Mouse (Mus musculus): Measurements from ENCODE around the gene Acad11. TPM values are rescaled to one million over a fixed set of nuclear protein-coding genes. Genes with fewer than 3 reads are reported as not detected.

Acad11 gene
- total and polyA plus RNA-seq, 2 experiments, result 154 to 392 TPM

DNA sequence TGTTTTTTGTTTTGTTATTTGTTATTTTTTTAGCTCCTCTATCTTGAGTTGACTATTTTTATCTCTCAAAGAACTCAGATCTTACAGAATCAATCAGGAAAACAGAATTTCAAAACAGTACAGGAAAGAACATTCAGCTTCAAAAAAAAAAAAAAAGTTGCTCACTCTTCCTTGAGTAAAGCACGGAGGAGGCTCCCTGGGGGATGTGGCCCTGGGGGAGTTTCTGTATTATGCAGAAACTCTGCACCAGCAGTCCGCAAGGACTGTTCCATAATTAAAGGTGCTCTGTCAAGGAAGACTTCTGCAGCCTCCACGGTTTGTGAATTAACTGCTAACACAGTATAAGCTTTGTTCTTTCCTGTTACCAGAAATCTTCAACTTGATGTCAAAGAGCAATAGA lies 38.3 kb downstream of the Acad11 start:
- Histone ChIP-seq H3K27me3 (ENCODE audit: control insufficient read depth, insufficient read depth, low read length) (no peaks in the 10 kb centered on the region), H3K4me1 (ENCODE audit: control insufficient read depth, insufficient read depth, low read length) (no peaks in the 10 kb centered on the region), H3K79me2 (ENCODE audit: control insufficient read depth, insufficient read depth, low read length) (no peaks in the 10 kb centered on the region; the same call in 1 of the 2 replicates), H3K27ac (replicated peaks; ENCODE audit: insufficient read depth, low read depth, low read length) (no peak overlapping the region), H3K36me3 (ENCODE audit: control insufficient read depth, insufficient read depth, low read length) (peaks cover 78% of the 10 kb centered on the region), H3K9ac (ENCODE audit: low read depth, low read length) (no peak overlapping the region), H3K4me3 (ENCODE audit: insufficient read depth, low read depth, low read length) (no peak overlapping the region)
- TF ChIP-seq CTCF (IDR thresholded peaks at IDR 0.05; ENCODE audit: low read depth, low read length), result no peak
- no peak for TF ChIP-seq POLR2A (IDR thresholded peaks at IDR 0.05; ENCODE audit: extremely low read depth, insufficient read depth, low read length)
- WGBS, result 71% methylated on average over 3 of the region's 3 CpGs
- no peak for DNase-seq (ENCODE audit: extremely low read depth, low read depth, low spot score)

GRCm38 (mm10) chr9:104102301-104102700 lies 39.1 kb downstream of the Acad11 start:
- Histone ChIP-seq H3K4me3 (ENCODE audit: insufficient read depth, low read depth, low read length) (no peak overlapping the region), H3K79me2 (ENCODE audit: control insufficient read depth, insufficient read depth, low read length) (no peaks in the 10 kb centered on the region; the same call in 1 of the 2 replicates), H3K27me3 (ENCODE audit: control insufficient read depth, insufficient read depth, low read length) (no peaks in the 10 kb centered on the region), H3K9ac (ENCODE audit: low read depth, low read length) (no peak overlapping the region), H3K36me3 (ENCODE audit: control insufficient read depth, insufficient read depth, low read length) (peaks cover 74% of the 10 kb centered on the region), H3K4me1 (ENCODE audit: control insufficient read depth, insufficient read depth, low read length) (peaks cover 1% of the 10 kb centered on the region; the same call in 1 of the 2 replicates), H3K27ac (replicated peaks; ENCODE audit: insufficient read depth, low read depth, low read length) (no peak overlapping the region)
- DNase-seq (ENCODE audit: extremely low read depth, low read depth, low spot score), result no peak
- TF ChIP-seq CTCF (IDR thresholded peaks at IDR 0.05; ENCODE audit: low read depth, low read length) (no peak), POLR2A (IDR thresholded peaks at IDR 0.05; ENCODE audit: extremely low read depth, insufficient read depth, low read length) (no peak)
- WGBS, result 74% methylated on average over 6 of the region's 6 CpGs

DNA sequence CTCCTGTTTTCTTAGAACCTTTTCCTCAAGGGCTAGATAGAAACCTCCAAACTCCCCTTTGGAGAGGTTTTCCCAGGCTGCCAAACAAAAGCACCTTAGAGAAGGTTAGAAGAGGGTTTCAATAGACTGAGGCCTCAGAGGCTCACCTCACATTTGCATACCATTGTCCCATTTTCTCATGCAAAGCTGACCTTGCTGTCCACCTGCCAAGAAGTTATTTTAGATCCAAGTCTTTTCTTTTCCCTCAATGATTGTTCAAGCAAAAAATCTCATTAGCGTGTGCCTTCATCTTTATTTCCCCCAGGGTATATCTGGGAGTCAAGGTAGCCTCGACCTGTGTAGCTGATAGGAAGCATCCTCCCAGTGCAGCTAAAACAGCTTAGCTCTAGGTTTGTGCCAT lies 39.7 kb downstream of the Acad11 start:
- TF ChIP-seq POLR2A (IDR thresholded peaks at IDR 0.05; ENCODE audit: extremely low read depth, insufficient read depth, low read length) (no peak), CTCF (IDR thresholded peaks at IDR 0.05; ENCODE audit: low read depth, low read length) (no peak)
- Histone ChIP-seq H3K27me3 (ENCODE audit: control insufficient read depth, insufficient read depth, low read length) (no peaks in the 10 kb centered on the region), H3K79me2 (ENCODE audit: control insufficient read depth, insufficient read depth, low read length) (no peaks in the 10 kb centered on the region; the same call in 1 of the 2 replicates), H3K4me1 (ENCODE audit: control insufficient read depth, insufficient read depth, low read length) (peaks cover 1% of the 10 kb centered on the region; the same call in 1 of the 2 replicates), H3K9ac (ENCODE audit: low read depth, low read length) (no peak overlapping the region), H3K36me3 (ENCODE audit: control insufficient read depth, insufficient read depth, low read length) (peaks cover 75% of the 10 kb centered on the region), H3K4me3 (ENCODE audit: insufficient read depth, low read depth, low read length) (no peak overlapping the region), H3K27ac (replicated peaks; ENCODE audit: insufficient read depth, low read depth, low read length) (no peak overlapping the region)
- WGBS, result 84% methylated on average over 2 of the region's 2 CpGs
- DNase-seq (ENCODE audit: extremely low read depth, low read depth, low spot score), result no peak

DNA sequence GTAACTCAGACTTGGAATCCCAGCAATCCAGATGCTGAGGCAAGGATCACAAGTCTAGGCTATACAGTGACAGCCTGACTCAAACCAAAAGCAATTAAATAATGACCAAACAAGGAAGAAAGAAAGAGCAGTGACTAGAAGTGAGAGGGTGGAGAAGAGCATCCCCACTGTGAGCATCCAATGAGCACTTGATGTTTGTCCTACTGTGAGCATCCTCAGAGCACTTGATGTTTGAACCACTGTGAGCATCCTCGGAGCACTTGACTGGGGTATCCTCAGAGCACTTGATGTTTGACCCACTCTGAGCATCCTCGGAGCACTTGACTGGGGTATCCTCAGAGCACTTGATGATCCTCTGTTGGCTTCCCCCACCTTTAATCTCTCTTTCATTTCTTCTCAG lies 41.8 kb downstream of the Acad11 start:
- no peak overlapping the region for H3K4me3 ChIP-seq (ENCODE audit: insufficient read depth, low read depth, low read length)
- H3K27me3 ChIP-seq (ENCODE audit: control insufficient read depth, insufficient read depth, low read length), result no peaks in the 10 kb centered on the region
- TF ChIP-seq POLR2A (IDR thresholded peaks at IDR 0.05; ENCODE audit: extremely low read depth, insufficient read depth, low read length) (no peak), CTCF (IDR thresholded peaks at IDR 0.05; ENCODE audit: low read depth, low read length) (no peak)
- peaks cover 3% of the 10 kb centered on the region; the same call in 1 of the 2 replicates for H3K79me2 ChIP-seq (ENCODE audit: control insufficient read depth, insufficient read depth, low read length)
- no peak overlapping the region for H3K27ac ChIP-seq (replicated peaks; ENCODE audit: insufficient read depth, low read depth, low read length)
- H3K4me1 ChIP-seq (ENCODE audit: control insufficient read depth, insufficient read depth, low read length), result peaks cover 1% of the 10 kb centered on the region; the same call in 1 of the 2 replicates
- no peak overlapping the region for H3K9ac ChIP-seq (ENCODE audit: low read depth, low read length)
- no peak for DNase-seq (ENCODE audit: extremely low read depth, low read depth, low spot score)
- 92% methylated on average over 2 of the region's 2 CpGs for WGBS
- H3K36me3 ChIP-seq (ENCODE audit: control insufficient read depth, insufficient read depth, low read length), result peaks cover 64% of the 10 kb centered on the region

DNA sequence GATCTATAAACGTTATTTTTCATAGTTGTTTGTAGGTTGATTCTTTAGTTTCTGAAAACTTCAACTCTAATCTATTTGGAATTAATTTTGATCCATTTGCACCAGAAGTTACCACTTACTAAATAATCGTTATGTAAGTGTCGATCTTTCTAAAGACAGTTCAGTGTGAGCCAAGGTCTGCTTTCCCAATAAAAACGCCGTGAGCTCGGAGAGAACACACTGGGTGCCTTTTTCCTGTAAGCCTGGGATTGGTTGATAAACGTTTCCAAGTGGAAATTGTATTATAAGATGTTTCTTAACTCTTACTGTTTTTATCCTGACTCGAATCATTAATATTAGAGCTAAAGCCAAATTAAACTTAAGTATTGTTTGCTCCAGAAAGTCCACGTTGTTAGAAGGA lies 43.8 kb downstream of the Acad11 start:
- H3K36me3 ChIP-seq (ENCODE audit: control insufficient read depth, insufficient read depth, low read length), result peaks cover 55% of the 10 kb centered on the region
- peaks cover 3% of the 10 kb centered on the region; the same call in 1 of the 2 replicates for H3K79me2 ChIP-seq (ENCODE audit: control insufficient read depth, insufficient read depth, low read length)
- no peak for DNase-seq (ENCODE audit: extremely low read depth, low read depth, low spot score)
- H3K27ac ChIP-seq (replicated peaks; ENCODE audit: insufficient read depth, low read depth, low read length), result no peak overlapping the region; the same call in 1 of the 2 replicates
- H3K9ac ChIP-seq (ENCODE audit: low read depth, low read length), result no peak overlapping the region
- H3K4me3 ChIP-seq (ENCODE audit: insufficient read depth, low read depth, low read length), result no peak overlapping the region
- WGBS, result 20% methylated on average over 9 of the region's 9 CpGs
- no peak for TF ChIP-seq POLR2A (IDR thresholded peaks at IDR 0.05; ENCODE audit: extremely low read depth, insufficient read depth, low read length)
- no peak for TF ChIP-seq CTCF (IDR thresholded peaks at IDR 0.05; ENCODE audit: low read depth, low read length)
- H3K4me1 ChIP-seq (ENCODE audit: control insufficient read depth, insufficient read depth, low read length), result peaks cover 1% of the 10 kb centered on the region; the same call in 1 of the 2 replicates
- H3K27me3 ChIP-seq (ENCODE audit: control insufficient read depth, insufficient read depth, low read length), result no peaks in the 10 kb centered on the region

- no peaks in the 10 kb centered on the region for H3K27me3 ChIP-seq (ENCODE audit: control insufficient read depth, insufficient read depth, low read length)
- peaks cover 1% of the 10 kb centered on the region; the same call in 1 of the 2 replicates for H3K4me1 ChIP-seq (ENCODE audit: control insufficient read depth, insufficient read depth, low read length)
- peak; percentile 48 for DNase-seq (ENCODE audit: extremely low read depth, low read depth, low spot score)
- TF ChIP-seq POLR2A (IDR thresholded peaks at IDR 0.05; ENCODE audit: extremely low read depth, insufficient read depth, low read length) (no peak), CTCF (IDR thresholded peaks at IDR 0.05; ENCODE audit: low read depth, low read length) (no peak)
- WGBS, result 35% methylated on average over 6 of the region's 6 CpGs
- H3K4me3 ChIP-seq (ENCODE audit: insufficient read depth, low read depth, low read length), result no peak overlapping the region
- H3K27ac ChIP-seq (replicated peaks; ENCODE audit: insufficient read depth, low read depth, low read length), result peak overlapping the region; percentile 27; the same call in 1 of the 2 replicates
- peaks cover 3% of the 10 kb centered on the region; the same call in 1 of the 2 replicates for H3K79me2 ChIP-seq (ENCODE audit: control insufficient read depth, insufficient read depth, low read length)
- peaks cover 57% of the 10 kb centered on the region for H3K36me3 ChIP-seq (ENCODE audit: control insufficient read depth, insufficient read depth, low read length)
- no peak overlapping the region for H3K9ac ChIP-seq (ENCODE audit: low read depth, low read length)
Observed at GRCm38 (mm10) chr9:104107482-104107881, 44.3 kb downstream of the Acad11 start.

Data from liver, adult 2 months (tissue).